Mouse (Mus musculus) myocyte (in vitro differentiated cells): ENCODE results near the gene Nrgn. TPM values are rescaled to one million over a fixed set of nuclear protein-coding genes. Genes with fewer than 3 reads are reported as not detected.

Experiments used
- H3K27me3 ChIP-seq: one replicate; pipeline ENCODE4 v1.6.1; 2011; ENCODE audit not compliant: control insufficient read depth, insufficient read depth, insufficient read length
- H3K36me3 ChIP-seq: one replicate; pipeline ENCODE4 v1.6.1; 2011; ENCODE audit not compliant: control insufficient read depth, insufficient read depth
- H3K4me2 ChIP-seq: one replicate; pipeline ENCODE4 v1.6.1; 2011; ENCODE audit warnings: low read depth, control low read depth
- H3K4me3 ChIP-seq: one replicate; pipeline ENCODE4 v1.5.1; 2011; ENCODE audit warnings: mild to moderate bottlenecking, control low read depth, moderate library complexity
- H3K79me2 ChIP-seq: one replicate; pipeline ENCODE4 v1.6.1; 2011; ENCODE audit not compliant: control insufficient read depth, insufficient read depth
- H3ac ChIP-seq: one replicate; pipeline ENCODE4 v1.6.1; 2011; ENCODE audit not compliant: control insufficient read depth, insufficient read length
- CEBPB ChIP-seq: IDR thresholded peaks from 2 replicates; pipeline ENCODE4 v1.6.1; 2011; ENCODE audit warnings: mild to moderate bottlenecking, moderate library complexity; ENCODE audit not compliant: poor library complexity, insufficient read depth, severe bottlenecking
- E2F4 ChIP-seq: IDR thresholded peaks from one replicate; pipeline ENCODE4 v1.6.1; 2011; ENCODE audit warnings: mild to moderate bottlenecking, control low read depth, moderate library complexity; ENCODE audit not compliant: insufficient read depth
- MAX ChIP-seq: IDR thresholded peaks from one replicate; pipeline ENCODE4 v1.6.1; 2011; ENCODE audit warnings: low read depth, mild to moderate bottlenecking, control low read depth
- MYOD1 ChIP-seq, 3 experiments: IDR thresholded peaks; one replicate each; pipeline ENCODE4 v1.6.1; 2011; ENCODE audit warnings: control low read depth in 2 of 3, low read depth in 2 of 3, mild to moderate bottlenecking in 2 of 3, moderate library complexity in 1 of 3; ENCODE audit not compliant: insufficient read length in 2 of 3, control insufficient read depth in 1 of 3
- MYOG ChIP-seq, 3 experiments: IDR thresholded peaks; one replicate each; pipeline ENCODE4 v1.6.1; 2011; ENCODE audit warnings: control low read depth in 2 of 3, low read depth in 2 of 3, mild to moderate bottlenecking in 2 of 3; ENCODE audit not compliant: insufficient read length in 2 of 3, control insufficient read depth in 1 of 3, insufficient read depth in 1 of 3
- POLR2A ChIP-seq: IDR thresholded peaks from one replicate; pipeline ENCODE4 v1.6.1; 2011; ENCODE audit warnings: low read depth, mild to moderate bottlenecking, control low read depth, moderate library complexity; ENCODE audit not compliant: insufficient read length
- POLR2AphosphoS2 ChIP-seq: IDR thresholded peaks from one replicate; pipeline ENCODE4 v1.6.1; 2011; ENCODE audit warnings: low read depth, control low read depth; ENCODE audit not compliant: insufficient read length
- REST ChIP-seq: IDR thresholded peaks from one replicate; pipeline ENCODE4 v1.6.1; 2011; ENCODE audit warnings: mild to moderate bottlenecking, control low read depth, moderate library complexity; ENCODE audit not compliant: insufficient read depth, insufficient read length
- SRF ChIP-seq: IDR thresholded peaks from one replicate; pipeline ENCODE4 v1.6.1; 2011; ENCODE audit warnings: low read depth; ENCODE audit not compliant: control insufficient read depth, insufficient read length
- TCF12 ChIP-seq: IDR thresholded peaks from one replicate; pipeline ENCODE4 v1.6.1; 2011; ENCODE audit warnings: mild to moderate bottlenecking, control low read depth; ENCODE audit not compliant: poor library complexity, insufficient read depth, severe bottlenecking
- TCF3 ChIP-seq: IDR thresholded peaks from one replicate; pipeline ENCODE4 v1.6.1; 2011; ENCODE audit warnings: low read depth, control low read depth; ENCODE audit not compliant: insufficient read length
- USF1 ChIP-seq: IDR thresholded peaks from one replicate; pipeline ENCODE4 v1.6.1; 2011; ENCODE audit warnings: low read depth, mild to moderate bottlenecking, control low read depth, moderate library complexity
- polyA plus RNA-seq: library from polyadenylated mRNA; unstranded; fragments of >200 nt; fragmentation: generic; extraction: Trizol; gene quantifications from one replicate; pipeline ENCODE4 v1.2.1, GENCODE M21; 2012; ENCODE audit warnings: missing spikeins

Nrgn gene
- polyA plus RNA-seq, 1 experiment, result 0.42 TPM

GRCm38 (mm10) chr9:37543869-37544440 is 8.7 kb downstream of the Nrgn start:
- H3K27me3 ChIP-seq, result no peaks in the 10 kb centered on the region
- no peak overlapping the region for H3ac ChIP-seq
- H3K36me3 ChIP-seq, result no peaks in the 10 kb centered on the region
- H3K4me2 ChIP-seq, result no peak overlapping the region
- H3K4me3 ChIP-seq, result no peak overlapping the region
- TF ChIP-seq USF1 (no peak), MYOD1 (IDR thresholded peaks at IDR 0.05; ENCODE audit: control insufficient read depth in 1 of 3, insufficient read length in 2 of 3, low read depth in 2 of 3) (no peak), MYOG (IDR thresholded peaks at IDR 0.05; ENCODE audit: control insufficient read depth in 1 of 3, insufficient read depth in 1 of 3, insufficient read length in 2 of 3, low read depth in 2 of 3) (no peak), MAX (no peak), POLR2AphosphoS2 (no peak), TCF12 (no peak), SRF (no peak), CEBPB (no peak), TCF3 (no peak), POLR2A (no peak), E2F4 (no peak), REST (no peak)
- no peaks in the 10 kb centered on the region for H3K79me2 ChIP-seq

- no peak for TF ChIP-seq USF1
- TF ChIP-seq MAX, result no peak
- no peak for TF ChIP-seq POLR2AphosphoS2
- TF ChIP-seq TCF3, result no peak
- TF ChIP-seq REST, result no peak
- no peak for TF ChIP-seq CEBPB
- no peak for TF ChIP-seq MYOD1 (IDR thresholded peaks at IDR 0.05; ENCODE audit: control insufficient read depth in 1 of 3, insufficient read length in 2 of 3, low read depth in 2 of 3)
- H3ac ChIP-seq, result no peak overlapping the region
- no peak overlapping the region for H3K4me3 ChIP-seq
- no peaks in the 10 kb centered on the region for H3K27me3 ChIP-seq
- H3K79me2 ChIP-seq, result no peaks in the 10 kb centered on the region
- H3K36me3 ChIP-seq, result no peaks in the 10 kb centered on the region
- no peak overlapping the region for H3K4me2 ChIP-seq
Observed at GRCm38 (mm10) chr9:37541851-37542642, 10.7 kb downstream of the Nrgn start.

- Histone ChIP-seq H3K27me3 (no peaks in the 10 kb centered on the region), H3K4me3 (no peak overlapping the region), H3K4me2 (no peak overlapping the region), H3K36me3 (no peaks in the 10 kb centered on the region), H3K79me2 (no peaks in the 10 kb centered on the region), H3ac (no peak overlapping the region)
- no peak for TF ChIP-seq USF1
- no peak for TF ChIP-seq REST
- TF ChIP-seq POLR2A, result no peak
- no peak for TF ChIP-seq MAX
- no peak for TF ChIP-seq CEBPB
- no peak for TF ChIP-seq TCF3
- TF ChIP-seq SRF, result no peak
- no peak for TF ChIP-seq POLR2AphosphoS2
- no peak for TF ChIP-seq MYOG (IDR thresholded peaks at IDR 0.05; ENCODE audit: control insufficient read depth in 1 of 3, insufficient read depth in 1 of 3, insufficient read length in 2 of 3, low read depth in 2 of 3)
- no peak for TF ChIP-seq TCF12
- no peak for TF ChIP-seq E2F4
- no peak for TF ChIP-seq MYOD1 (IDR thresholded peaks at IDR 0.05; ENCODE audit: control insufficient read depth in 1 of 3, insufficient read length in 2 of 3, low read depth in 2 of 3)
Observed at GRCm38 (mm10) chr9:37540701-37541575, 11.8 kb downstream of the Nrgn start.

- no peak for TF ChIP-seq CEBPB
- no peak for TF ChIP-seq MYOG (IDR thresholded peaks at IDR 0.05; ENCODE audit: control insufficient read depth in 1 of 3, insufficient read depth in 1 of 3, insufficient read length in 2 of 3, low read depth in 2 of 3)
- TF ChIP-seq TCF12, result no peak
- TF ChIP-seq MAX, result no peak
- no peak for TF ChIP-seq USF1
- no peak for TF ChIP-seq REST
- TF ChIP-seq SRF, result no peak
- TF ChIP-seq E2F4, result no peak
- no peak for TF ChIP-seq POLR2AphosphoS2
- Histone ChIP-seq H3K27me3 (no peaks in the 10 kb centered on the region), H3K4me3 (no peak overlapping the region), H3K79me2 (no peaks in the 10 kb centered on the region), H3K4me2 (no peak overlapping the region), H3K36me3 (no peaks in the 10 kb centered on the region), H3ac (no peak overlapping the region)
Observed at GRCm38 (mm10) chr9:37540226-37540625, 12.5 kb downstream of the Nrgn start.
